Mouse (Mus musculus) megakaryocyte, embryonic 14.5 days (primary cell): ENCODE data around the gene Rel.

Source experiments
- FLI1 ChIP-seq: IDR thresholded peaks from 2 replicates; pipeline ENCODE4 v1.6.1; 2012; ENCODE audit warnings: low read length, inconsistent platforms, mixed read lengths
- GATA1 ChIP-seq: IDR thresholded peaks from 3 replicates; pipeline ENCODE4 v1.6.1; 2012; ENCODE audit warnings: mixed read lengths, low read length, inconsistent platforms, borderline replicate concordance

DNA sequence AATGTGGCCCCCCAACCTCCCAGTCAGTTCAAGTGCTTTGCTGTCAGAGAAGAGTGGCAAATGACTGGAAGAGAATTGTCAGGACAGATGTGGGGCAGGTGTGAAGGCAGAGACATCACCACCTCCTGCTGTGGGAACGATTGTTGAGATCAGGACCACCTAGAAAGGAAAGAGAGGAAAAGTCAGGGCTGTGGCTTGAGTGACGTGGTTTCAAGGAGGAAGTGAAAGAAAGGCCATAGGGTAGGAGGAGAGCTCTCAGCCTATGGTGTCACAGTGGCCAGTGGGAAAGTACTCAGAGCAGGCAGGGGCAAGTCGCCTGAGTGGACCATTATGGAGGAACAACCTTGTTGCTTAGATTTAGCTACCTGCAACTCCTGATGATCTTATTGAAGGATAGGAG is 34.9 kb upstream of the Rel start:
- no peak for TF ChIP-seq GATA1
- no peak for TF ChIP-seq FLI1
